Mouse (Mus musculus): ENCODE measurements around the gene Man1c1.

The Man1c1 gene

DNA sequence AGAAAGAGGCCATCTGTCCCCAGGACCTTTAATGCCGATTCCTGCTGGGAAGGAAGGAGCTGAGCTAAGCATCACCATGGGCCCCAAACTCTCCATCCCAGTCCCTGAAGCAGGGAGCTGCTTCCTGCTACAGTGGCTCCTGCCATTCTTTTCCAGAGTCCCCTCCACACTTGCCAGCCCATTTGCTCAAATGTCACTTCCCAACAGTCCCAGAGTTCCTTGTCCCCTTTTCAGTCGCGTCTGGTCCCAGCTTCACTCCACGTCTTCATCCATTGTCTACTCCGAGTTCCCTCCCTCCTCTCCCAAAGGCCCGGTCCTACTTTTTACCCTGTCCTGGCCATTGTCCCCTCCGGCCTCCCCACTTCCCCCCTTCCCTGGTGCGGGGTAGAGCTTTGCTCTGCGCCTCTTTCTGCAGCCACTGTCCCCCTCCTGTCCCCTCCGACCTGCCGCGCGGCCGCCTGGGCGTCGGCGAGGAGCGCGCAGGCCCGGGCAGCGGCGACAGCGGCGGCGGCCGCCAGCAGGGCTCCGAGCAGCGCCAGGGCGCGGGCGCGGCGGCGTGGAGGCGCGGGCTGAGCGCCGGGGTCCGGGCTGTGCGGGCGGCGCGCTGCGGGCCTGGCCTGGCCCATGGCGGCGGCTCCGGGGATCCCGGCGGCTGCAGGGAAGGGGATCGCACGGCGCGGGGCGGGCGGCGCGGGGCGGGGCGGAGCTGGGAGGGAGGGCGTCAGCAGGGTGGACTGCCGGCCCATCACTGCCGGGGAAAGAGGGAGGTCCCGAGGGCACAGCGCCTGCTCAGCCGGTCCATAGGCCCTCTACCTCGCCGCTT, 152.4 kb downstream of the Man1c1 start, which contains the start of gene Selenon:
Selenon (minus strand) TSS at position 673 of the 823 bp plus-strand sequence.
- peak; percentile 69 to 70 for DNase-seq (ENCODE audit: low spot score in 2 of 2)

- DNase-seq (ENCODE audit: low spot score in 2 of 2): no peak
These were observed 154.2 kb downstream of the Man1c1 start for GRCm38 (mm10) chr4:134549899-134550298.

DNA sequence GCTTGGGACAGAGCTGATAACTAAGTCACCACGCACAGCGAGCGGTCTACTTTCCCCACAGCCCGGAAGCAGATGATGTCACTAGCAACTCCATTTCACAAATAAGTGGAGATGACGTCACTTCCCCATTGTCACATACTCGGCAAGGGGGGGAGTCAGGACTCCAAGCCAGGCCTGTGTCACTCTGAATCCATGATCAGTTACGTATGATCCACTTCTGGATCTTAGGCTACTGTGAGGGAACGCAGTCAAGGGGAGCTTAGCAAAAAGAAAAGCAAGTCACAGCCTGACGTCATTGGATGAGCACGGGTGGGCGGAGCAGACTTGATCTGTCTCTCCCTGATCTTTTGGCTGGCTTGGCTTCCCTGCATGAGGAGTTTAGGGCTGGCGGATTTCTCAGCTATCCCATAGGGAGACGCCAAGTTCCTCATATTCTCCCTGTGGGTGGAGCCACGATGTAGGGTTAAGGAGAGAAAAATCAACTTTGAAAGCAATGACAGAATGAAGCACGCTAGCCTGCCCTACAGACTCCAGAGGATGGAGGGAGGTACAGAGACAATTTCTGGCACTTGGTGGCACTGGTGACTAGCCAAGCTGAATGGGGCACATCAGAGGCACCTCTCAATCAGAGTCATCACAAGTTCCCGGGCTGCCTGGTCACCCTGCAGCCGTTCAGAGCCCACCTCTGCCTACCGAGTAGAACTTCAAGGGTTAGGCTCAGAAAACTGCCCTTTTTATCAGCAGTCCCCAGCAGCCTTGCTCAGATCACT, 155.7 kb downstream of the Man1c1 start:
- no peak for DNase-seq (ENCODE audit: low spot score in 2 of 2)

- no peak for DNase-seq (ENCODE audit: low spot score in 2 of 2)
These were observed 157.0 kb downstream of the Man1c1 start for GRCm38 (mm10) chr4:134546814-134547705.

GRCm38 (mm10) chr4:134543261-134543660, 160.8 kb downstream of the Man1c1 start:
- peak; percentile 84 to 93 for DNase-seq (ENCODE audit: low spot score in 2 of 2)

- no peak for DNase-seq (ENCODE audit: low spot score in 2 of 2)
These were observed 161.4 kb downstream of the Man1c1 start for GRCm38 (mm10) chr4:134542726-134543125.

DNA sequence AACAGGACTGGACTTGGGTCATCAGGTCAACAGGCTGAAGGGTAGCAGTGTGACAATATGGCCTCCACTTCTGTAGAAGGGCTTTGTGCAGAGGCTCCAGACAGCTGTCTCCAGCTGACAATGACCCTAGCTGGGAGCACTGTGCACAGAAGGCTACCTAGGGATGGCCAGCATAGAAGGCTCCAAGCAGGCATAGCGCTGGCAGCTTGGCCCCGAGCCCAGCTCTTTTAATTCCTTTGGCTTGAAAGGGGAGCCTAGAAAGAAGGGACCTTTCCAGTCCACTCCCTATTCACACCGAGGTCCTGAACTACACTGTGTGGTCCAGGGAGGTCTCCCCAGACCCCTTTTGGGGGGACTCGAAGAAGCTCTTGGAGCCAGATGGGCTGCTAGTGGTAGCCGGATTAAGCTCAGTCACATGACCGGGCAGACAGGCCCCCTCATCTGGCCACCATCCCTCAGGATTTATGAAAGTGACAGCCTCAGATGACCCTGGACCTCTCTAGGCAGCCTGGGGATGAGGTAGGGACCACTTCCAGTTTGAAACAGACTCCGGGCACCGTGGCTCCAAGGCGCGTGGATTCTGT, 165.0 kb downstream of the Man1c1 start:
- DNase-seq (ENCODE audit: low spot score in 2 of 2): no peak

GRCm38 (mm10) chr4:134535787-134536151, 168.3 kb downstream of the Man1c1 start:
- DNase-seq (ENCODE audit: low spot score in 2 of 2): no peak

DNA sequence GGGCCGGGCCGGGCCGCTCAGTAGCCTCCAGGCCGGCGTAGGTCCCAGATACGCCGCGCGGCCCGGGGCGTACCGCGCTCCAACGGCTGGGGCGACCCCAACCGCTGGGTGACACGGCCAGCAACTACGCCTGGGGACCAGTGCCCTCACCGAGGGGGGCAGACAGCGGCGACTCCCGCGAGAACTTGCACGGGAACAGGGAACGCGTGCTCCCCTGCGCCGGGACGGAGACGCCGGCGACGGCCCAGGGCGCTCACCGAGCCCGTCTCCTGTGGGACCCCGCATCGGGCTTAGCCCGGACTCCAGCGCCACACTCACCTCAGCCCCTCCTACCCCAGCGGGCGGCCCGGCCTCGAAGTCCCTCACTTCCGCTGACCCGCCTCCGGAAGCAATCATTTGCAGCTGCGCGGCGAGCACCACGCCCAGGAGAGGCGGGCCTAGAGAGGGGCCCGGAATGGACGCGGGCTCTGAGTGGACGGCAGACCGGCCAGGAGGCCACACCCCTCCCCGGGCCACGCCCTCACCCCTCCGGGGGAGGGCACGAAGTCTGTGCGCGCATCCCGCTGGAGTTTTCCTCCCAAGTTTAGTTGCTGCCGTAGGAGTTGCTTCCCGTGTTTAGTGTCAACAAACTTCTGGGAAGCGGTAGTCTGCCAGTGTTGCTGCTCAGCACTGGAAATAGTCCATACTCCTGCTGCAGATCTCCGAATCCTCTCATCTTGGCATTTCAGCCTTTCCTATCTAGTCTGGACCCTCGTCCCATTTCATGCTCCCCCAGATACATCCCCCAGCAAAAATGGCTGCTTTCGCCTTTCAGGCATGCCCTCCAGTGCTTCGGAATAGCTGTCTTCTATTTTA, 168.9 kb downstream of the Man1c1 start, which contains the start of gene Mtfr1l:
Mtfr1l (minus strand) TSS at position 456 of the 855 bp plus-strand sequence.
- DNase-seq (ENCODE audit: low spot score in 2 of 2): peak; percentile 97 to 98

GRCm38 (mm10) chr4:134534124-134534886, 169.8 kb downstream of the Man1c1 start:
- peak; percentile 61 to 70 for DNase-seq (ENCODE audit: low spot score in 2 of 2)

- no peak for DNase-seq (ENCODE audit: low spot score in 2 of 2)
These were observed 170.7 kb downstream of the Man1c1 start for GRCm38 (mm10) chr4:134533421-134533820.

- no peak for DNase-seq (ENCODE audit: low spot score in 2 of 2)
These were observed 171.2 kb downstream of the Man1c1 start for GRCm38 (mm10) chr4:134532928-134533327.

DNA sequence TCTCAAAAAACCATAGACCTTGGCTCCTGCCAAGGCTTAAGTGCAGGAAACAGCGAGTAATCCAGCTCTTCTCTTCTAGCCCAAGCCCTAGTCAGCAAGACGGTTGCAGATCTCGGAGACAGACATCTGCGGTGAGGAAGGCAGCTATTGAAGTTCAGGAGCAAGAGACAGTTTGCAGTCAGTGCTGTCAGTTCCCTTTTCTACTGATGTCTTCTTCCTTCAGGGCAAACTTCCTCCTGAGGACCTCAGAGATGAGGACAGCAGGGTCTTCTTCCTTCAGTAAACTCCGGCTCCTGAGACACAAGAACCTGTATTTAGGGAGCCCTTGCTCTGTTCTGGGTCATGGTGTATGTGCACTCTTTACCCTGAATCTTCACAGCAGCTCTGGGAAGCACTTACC, 177.9 kb downstream of the Man1c1 start:
- DNase-seq (ENCODE audit: low spot score in 2 of 2): no peak

GRCm38 (mm10) chr4:134525806-134526205, 178.3 kb downstream of the Man1c1 start:
- DNase-seq (ENCODE audit: low spot score in 2 of 2): no peak

DNA sequence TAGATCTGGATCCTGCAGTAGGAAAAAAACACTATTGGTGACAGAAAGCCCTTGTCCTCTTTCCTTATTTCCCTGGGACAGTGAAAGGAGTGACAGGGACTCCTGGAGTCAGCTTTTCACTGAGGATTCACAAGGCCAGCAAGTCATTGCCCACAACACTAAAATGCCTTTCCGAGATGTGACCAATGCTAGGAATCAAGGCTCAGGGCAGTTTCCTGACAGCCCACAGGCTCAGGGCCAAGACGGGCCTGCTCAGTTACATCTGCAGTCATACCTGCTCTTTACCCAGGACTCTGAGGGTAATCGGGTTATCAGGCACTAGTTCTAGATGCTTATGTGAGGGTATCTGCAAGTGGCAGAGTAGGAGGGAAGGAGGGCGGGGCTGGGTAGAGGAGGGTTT, 180.6 kb downstream of the Man1c1 start:
- DNase-seq (ENCODE audit: low spot score in 2 of 2): no peak

- no peak for DNase-seq (ENCODE audit: low spot score in 2 of 2)
These were observed 184.8 kb downstream of the Man1c1 start for GRCm38 (mm10) chr4:134519281-134519680.

DNA sequence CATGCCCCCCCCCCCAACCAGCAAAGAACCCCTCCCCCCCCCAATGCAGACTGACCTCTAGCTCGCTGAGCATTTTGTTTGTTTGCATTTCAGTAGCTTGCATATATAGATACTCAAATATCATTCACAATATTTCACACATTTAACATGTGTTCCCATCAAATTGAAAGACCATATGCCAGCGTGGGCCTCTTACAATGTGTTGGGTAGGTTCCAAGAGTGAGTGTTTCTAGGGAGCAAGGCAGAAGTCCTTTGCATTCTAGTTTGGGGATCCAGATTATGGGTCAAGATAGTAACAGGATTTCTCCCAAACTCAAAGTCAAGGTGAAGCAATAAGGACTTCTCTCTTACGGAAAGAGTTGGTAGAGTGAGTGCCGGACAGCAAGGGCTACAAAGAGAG, 185.5 kb downstream of the Man1c1 start:
- DNase-seq (ENCODE audit: low spot score in 2 of 2): no peak

GRCm38 (mm10) chr4:134517719-134518118, 186.4 kb downstream of the Man1c1 start:
- no peak for DNase-seq (ENCODE audit: low spot score in 2 of 2)

DNA sequence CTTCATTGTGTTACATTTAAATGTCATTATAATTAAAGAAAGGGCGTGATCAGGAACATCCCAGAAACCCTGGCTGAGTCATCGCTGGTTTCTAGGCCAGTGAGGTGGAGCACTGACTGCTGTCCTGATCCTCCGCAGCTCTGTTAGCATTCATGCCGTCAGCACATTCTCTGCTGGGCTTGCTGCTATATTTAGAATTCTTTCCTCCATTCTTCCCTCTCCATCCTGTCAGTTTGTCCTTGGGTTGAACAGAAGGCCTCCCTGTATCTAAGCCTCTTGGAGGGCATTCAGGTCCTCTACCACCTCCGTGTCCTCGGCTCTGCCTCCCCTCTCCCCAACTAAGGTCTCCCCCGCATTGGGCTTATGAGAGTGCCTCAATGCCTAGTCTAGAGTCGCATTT, 187.1 kb downstream of the Man1c1 start:
- no peak for DNase-seq (ENCODE audit: low spot score in 2 of 2)

DNA sequence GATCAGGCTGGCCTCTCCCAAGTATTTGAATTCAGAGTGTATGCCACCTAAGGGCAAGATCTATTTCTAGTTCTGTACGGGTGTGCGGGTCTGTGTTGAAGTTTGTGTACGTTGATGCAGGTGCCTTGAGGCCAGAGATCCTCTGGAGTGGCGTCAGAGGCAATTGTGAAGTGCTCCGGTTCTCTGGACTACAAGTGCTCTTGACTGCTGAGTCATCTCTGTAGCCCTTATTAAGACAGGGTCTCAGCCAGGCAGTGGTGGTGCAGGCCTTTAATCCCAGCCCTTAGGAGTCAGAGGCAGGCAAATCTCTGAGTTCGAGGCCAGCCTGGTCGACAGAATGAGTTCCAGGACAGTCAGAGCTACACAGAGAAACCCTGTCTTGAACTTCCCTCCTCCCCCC, 188.5 kb downstream of the Man1c1 start:
- DNase-seq (ENCODE audit: low spot score in 2 of 2): no peak

Data from urinary bladder, postnatal 4 days (tissue).